Mouse (Mus musculus): ENCODE measurements at regions not wholly inside any gene's neighbourhood (a gene's known extent, or its start where the extent isn't known, plus 50 kb on each side); places are given as distances from the start of the nearest gene placed in this dataset.

- no peak for DNase-seq (ENCODE audit: low spot score)
- no peak overlapping the region for H3K27ac ChIP-seq (replicated peaks; ENCODE audit: low read depth, low read length)
- no peaks in the 10 kb centered on the region for H3K27me3 ChIP-seq (ENCODE audit: control insufficient read depth, insufficient read depth, low read length)
- no peak overlapping the region for H3K9ac ChIP-seq (ENCODE audit: low read depth, low read length, severe bottlenecking)
- TF ChIP-seq POLR2A (IDR thresholded peaks at IDR 0.05; ENCODE audit: borderline replicate concordance, extremely low read depth, insufficient read depth, insufficient read length), result no peak
- no peaks in the 10 kb centered on the region for H3K4me1 ChIP-seq (ENCODE audit: control insufficient read depth, insufficient read depth, low read length)
- no peak overlapping the region for H3K4me2 ChIP-seq (replicated peaks; ENCODE audit: low read depth, low read length, severe bottlenecking)
- H3K36me3 ChIP-seq (ENCODE audit: control insufficient read depth, insufficient read depth, low read length), result no peaks in the 10 kb centered on the region
- no peaks in the 10 kb centered on the region for H3K9me3 ChIP-seq (ENCODE audit: control insufficient read depth, low read length)
- 77% methylated on average over 6 of the region's 6 CpGs for WGBS
- no peak for ATAC-seq (ENCODE audit: low FRiP score, low read depth)
- no peak overlapping the region for H3K4me3 ChIP-seq (replicated peaks; ENCODE audit: low read length)
These were observed 56.7 kb downstream of the Cryba4 start for GRCm38 (mm10) chr5:112195667-112196066.
